In the genomic region with DNA sequence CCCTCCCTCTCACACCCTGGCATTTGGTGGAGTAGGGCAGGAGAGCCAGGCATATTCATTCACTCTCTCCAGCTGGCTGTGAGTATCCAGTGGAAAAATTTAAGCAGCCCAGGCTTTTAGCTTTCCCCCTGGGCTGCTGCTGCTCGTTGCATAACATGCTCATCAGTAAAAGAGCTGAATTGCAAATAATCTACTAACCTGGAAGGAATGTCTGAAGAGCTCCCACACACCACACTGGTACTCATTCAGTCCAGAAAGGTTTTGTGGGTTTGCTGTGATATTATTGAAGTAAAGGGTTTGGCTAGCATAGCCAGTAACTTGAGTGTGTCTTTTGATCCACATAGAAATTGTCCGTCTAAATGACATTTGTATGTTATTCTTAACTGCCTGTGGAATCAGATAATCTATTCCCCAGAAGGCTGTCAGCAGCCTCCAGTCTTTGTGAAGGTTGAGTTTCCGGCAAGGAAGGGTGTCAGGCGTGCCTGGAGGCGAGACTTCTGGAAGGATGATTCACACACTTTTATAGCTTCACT, we compare ENCODE assay signal across 10 mouse cellular contexts.
A peak's percentile ranks its signal among the peaks of the same experiment; 100 is the strongest.
DNase-seq lines count a peak whose midpoint lies in the region; ATAC-seq and TF ChIP-seq lines count a peak whose summit lies in the region.
"Had no signal": no experiment of that assay in that cellular context is flagged by ENCODE, and none has a peak within 500 bp of the region (broad histone marks: within the 10 kb centered on the region; RNA-seq: fewer than 3 reads in every experiment).

No protein-coding gene starts in this region.

- peaks cover 6% of the 10 kb centered on the region for H3K4me1 ChIP-seq in hindbrain, embryonic 14.5 days (replicated peaks; ENCODE audit: control insufficient read depth, insufficient read depth, low read length)
- peaks cover 14% of the 10 kb centered on the region for H3K4me1 ChIP-seq in hindbrain, embryonic 13.5 days (replicated peaks)
- peaks cover 16% of the 10 kb centered on the region for H3K4me1 ChIP-seq in embryonic facial prominence, embryonic 14.5 days (ENCODE audit: control insufficient read depth, insufficient read depth, low read length)
- H3K4me1 ChIP-seq in forebrain, postnatal 0 days (ENCODE audit: insufficient read depth), result no peaks in the 10 kb centered on the region; the same call in 1 of the 2 replicates

- no peaks in the 10 kb centered on the region for H3K36me3 ChIP-seq in hindbrain, embryonic 14.5 days (replicated peaks; ENCODE audit: control insufficient read depth, insufficient read depth)
- no peaks in the 10 kb centered on the region for H3K36me3 ChIP-seq in hindbrain, embryonic 13.5 days
- no peaks in the 10 kb centered on the region for H3K36me3 ChIP-seq in embryonic facial prominence, embryonic 14.5 days (ENCODE audit: control insufficient read depth, insufficient read depth, low read length)
- no peaks in the 10 kb centered on the region for H3K36me3 ChIP-seq in forebrain, postnatal 0 days (ENCODE audit: insufficient read depth)

- no peak overlapping the region for H3K4me2 ChIP-seq in hindbrain, embryonic 14.5 days (replicated peaks)
- H3K4me2 ChIP-seq in hindbrain, embryonic 13.5 days, result no peak overlapping the region
- H3K4me2 ChIP-seq in embryonic facial prominence, embryonic 14.5 days (ENCODE audit: low read depth, low read length), result no peak overlapping the region
- H3K4me2 ChIP-seq in forebrain, postnatal 0 days (ENCODE audit: low read depth), result no peak overlapping the region

- ATAC-seq in hindbrain, embryonic 14.5 days (ENCODE audit: low FRiP score), result peak; percentile 41; the same call in 1 of the 2 replicates
- no peak for ATAC-seq in hindbrain, embryonic 13.5 days (ENCODE audit: low FRiP score)
- ATAC-seq in embryonic facial prominence, embryonic 14.5 days (ENCODE audit: low read depth), result peak; percentile 50; the same call in 1 of the 2 replicates
- no peak for ATAC-seq in forebrain, postnatal 0 days

- WGBS in hindbrain, embryonic 14.5 days, result 68% methylated on average over 5 of the region's 5 CpGs
- 61% methylated on average over 5 of the region's 5 CpGs for WGBS in hindbrain, embryonic 13.5 days
- 27% methylated on average over 5 of the region's 5 CpGs for whole genome bisulfite sequencing in embryonic facial prominence, embryonic 14.5 days
- 59% methylated on average over 5 of the region's 5 CpGs for WGBS in forebrain, postnatal 0 days

- DNase-seq in hindbrain, embryonic 14.5 days (ENCODE audit: low spot score), result no peak
- DNase-seq in 3T3-L1 (ENCODE audit: low read depth, low spot score), result peak; percentile 92
- peak; percentile 76 for DNase-seq in embryonic facial prominence, embryonic 14.5 days (ENCODE audit: low spot score)
- DNase-seq in layer of hippocampus, postnatal 36 days, result peak; percentile 30 to 49
- DNase-seq in forebrain, postnatal 0 days, result no peak
- no peak for DNase-seq in testis, postnatal 14 days (ENCODE audit: low spot score)
- DNase-seq in embryo, embryonic 10.5 days (ENCODE audit: low spot score), result no peak
- DNase-seq: cerebellum, adult 11 months; liver had no signal

- no peak for TF ChIP-seq CTCF in forebrain, postnatal 0 days (IDR thresholded peaks at IDR 0.05; ENCODE audit: low read depth)

- H3K4me3 ChIP-seq in hindbrain, embryonic 14.5 days (replicated peaks; ENCODE audit: low read length), result no peak overlapping the region
- H3K4me3 ChIP-seq in hindbrain, embryonic 13.5 days, result no peak overlapping the region
- H3K4me3 ChIP-seq in embryonic facial prominence, embryonic 14.5 days (ENCODE audit: low read depth, low read length), result no peak overlapping the region
- no peak overlapping the region for H3K4me3 ChIP-seq in forebrain, postnatal 0 days (ENCODE audit: low read depth, low read length)

- H3K9ac ChIP-seq in hindbrain, embryonic 14.5 days, result no peak overlapping the region
- no peak overlapping the region for H3K9ac ChIP-seq in hindbrain, embryonic 13.5 days
- H3K9ac ChIP-seq in embryonic facial prominence, embryonic 14.5 days (ENCODE audit: low read depth, low read length), result no peak overlapping the region
- H3K9ac ChIP-seq in forebrain, postnatal 0 days, result no peak overlapping the region

- H3K27ac ChIP-seq in hindbrain, embryonic 14.5 days, result no peak overlapping the region
- no peak overlapping the region for H3K27ac ChIP-seq in hindbrain, embryonic 13.5 days
- H3K27ac ChIP-seq in embryonic facial prominence, embryonic 14.5 days (replicated peaks; ENCODE audit: low read depth, low read length), result no peak overlapping the region
- no peak overlapping the region for H3K27ac ChIP-seq in forebrain, postnatal 0 days (ENCODE audit: low read depth, low read length)

- no peaks in the 10 kb centered on the region for H3K9me3 ChIP-seq in hindbrain, embryonic 14.5 days (ENCODE audit: control insufficient read depth, low read length)
- H3K9me3 ChIP-seq in hindbrain, embryonic 13.5 days, result no peaks in the 10 kb centered on the region
- no peaks in the 10 kb centered on the region for H3K9me3 ChIP-seq in embryonic facial prominence, embryonic 14.5 days (ENCODE audit: control insufficient read depth, low read length)
- no peaks in the 10 kb centered on the region for H3K9me3 ChIP-seq in forebrain, postnatal 0 days (ENCODE audit: low read length)

- H3K27me3 ChIP-seq in hindbrain, embryonic 14.5 days (ENCODE audit: control insufficient read depth, insufficient read depth, low read length), result no peaks in the 10 kb centered on the region
- no peaks in the 10 kb centered on the region for H3K27me3 ChIP-seq in hindbrain, embryonic 13.5 days
- no peaks in the 10 kb centered on the region for H3K27me3 ChIP-seq in embryonic facial prominence, embryonic 14.5 days (replicated peaks; ENCODE audit: control insufficient read depth, insufficient read depth, low read length)
- no peaks in the 10 kb centered on the region for H3K27me3 ChIP-seq in forebrain, postnatal 0 days (ENCODE audit: insufficient read depth, low read length)

Comparison
In these comparisons a context has a peak if more than half of its experiments do, and no peak if none do; other contexts are left out.
1. ATAC-seq: peak in hindbrain, embryonic 14.5 days (single experiment) and embryonic facial prominence, embryonic 14.5 days (single experiment); none in hindbrain, embryonic 13.5 days (single experiment) and forebrain, postnatal 0 days (single experiment).
2. DNase-seq: peak in 3T3-L1 (single experiment), embryonic facial prominence, embryonic 14.5 days (single experiment) and layer of hippocampus, postnatal 36 days (2 of 2); none in hindbrain, embryonic 14.5 days (single experiment), forebrain, postnatal 0 days (single experiment), testis, postnatal 14 days (single experiment) and embryo, embryonic 10.5 days (single experiment).